Mouse (Mus musculus) CH12F3 (cell line): ENCODE measurements around the gene Cks1b.

Source experiments
- in situ Hi-C: fragments of 300-500 bp; cut with MboI; formaldehyde crosslinking; loops from 2 replicates; pipeline ENCODE4 v1.14.3; 2020; ENCODE audit warnings: low sequenced_read_pairs

Cks1b gene

GRCm38 (mm10) chr3:89383651-89384255, 34.4 kb downstream of the Cks1b start:
- in situ Hi-C loops: no loop called here

GRCm38 (mm10) chr3:89382950-89383349, 35.2 kb downstream of the Cks1b start:
- in situ Hi-C loops: no loop called here

- in situ Hi-C loops: no loop called here
These were observed 35.9 kb downstream of the Cks1b start for GRCm38 (mm10) chr3:89382033-89382882.

DNA sequence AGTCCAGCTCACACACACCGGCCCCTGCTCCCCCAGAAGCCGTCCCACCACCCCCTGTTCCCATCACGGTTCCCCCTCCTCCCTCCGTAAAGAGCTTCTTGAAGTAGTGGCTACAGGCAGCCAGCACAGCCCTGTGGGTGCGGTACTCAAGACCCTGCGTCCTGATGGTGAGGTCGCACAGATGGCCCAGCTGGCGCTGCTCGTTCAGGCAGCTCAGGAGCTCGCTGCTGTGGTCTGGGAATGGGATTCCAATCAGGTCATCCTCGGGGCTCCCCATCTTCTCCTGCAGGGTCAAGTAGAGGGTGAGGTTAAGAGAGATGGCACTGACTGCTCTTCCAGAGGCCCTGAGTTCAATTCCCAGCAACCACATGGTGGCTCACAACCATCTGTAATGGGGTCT, 37.0 kb downstream of the Cks1b start:
- in situ Hi-C loops: no loop called here

DNA sequence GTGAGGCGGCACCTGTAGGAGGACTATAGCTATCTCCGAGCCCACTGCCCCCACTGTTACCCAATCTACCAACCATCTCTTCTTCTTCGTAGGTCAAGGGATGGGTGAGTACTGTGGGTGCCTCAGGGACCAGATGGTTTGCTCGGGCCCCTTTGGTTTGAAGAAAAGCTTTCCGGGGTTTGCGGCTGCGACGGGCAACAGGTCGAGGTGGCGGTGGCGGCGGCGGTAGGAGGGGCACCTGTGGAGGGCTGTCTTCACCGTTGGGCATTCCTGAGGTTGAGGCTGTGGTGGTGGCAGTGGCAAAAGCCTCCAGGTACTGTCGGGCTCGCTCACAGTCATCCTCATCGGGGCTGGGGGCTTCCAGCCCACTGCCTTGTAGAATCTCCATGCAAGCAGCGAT, 37.5 kb downstream of the Cks1b start:
- in situ Hi-C loops: no loop called here

DNA sequence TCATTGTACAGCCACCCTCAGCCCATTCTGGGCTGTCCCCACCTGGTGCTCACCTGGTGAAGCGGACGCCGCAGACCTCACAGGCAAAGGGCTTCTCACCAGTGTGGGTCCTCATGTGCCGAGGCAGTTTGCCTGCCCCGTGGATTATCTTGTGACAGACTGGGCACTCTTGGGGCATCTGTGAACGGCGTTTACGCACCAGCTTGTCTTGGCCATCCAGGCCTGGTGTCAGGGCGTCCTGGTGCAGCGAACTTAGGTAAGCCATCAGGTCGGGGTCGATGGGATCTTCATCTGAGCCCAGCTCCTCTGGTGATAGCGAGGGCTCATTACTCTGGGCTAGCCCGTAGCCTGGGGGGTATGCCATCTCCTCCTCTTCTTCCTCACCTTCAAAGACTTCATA, 37.9 kb downstream of the Cks1b start:
- in situ Hi-C loops: no loop called here

GRCm38 (mm10) chr3:89379388-89380131, 38.6 kb downstream of the Cks1b start:
- in situ Hi-C loops: no loop called here

DNA sequence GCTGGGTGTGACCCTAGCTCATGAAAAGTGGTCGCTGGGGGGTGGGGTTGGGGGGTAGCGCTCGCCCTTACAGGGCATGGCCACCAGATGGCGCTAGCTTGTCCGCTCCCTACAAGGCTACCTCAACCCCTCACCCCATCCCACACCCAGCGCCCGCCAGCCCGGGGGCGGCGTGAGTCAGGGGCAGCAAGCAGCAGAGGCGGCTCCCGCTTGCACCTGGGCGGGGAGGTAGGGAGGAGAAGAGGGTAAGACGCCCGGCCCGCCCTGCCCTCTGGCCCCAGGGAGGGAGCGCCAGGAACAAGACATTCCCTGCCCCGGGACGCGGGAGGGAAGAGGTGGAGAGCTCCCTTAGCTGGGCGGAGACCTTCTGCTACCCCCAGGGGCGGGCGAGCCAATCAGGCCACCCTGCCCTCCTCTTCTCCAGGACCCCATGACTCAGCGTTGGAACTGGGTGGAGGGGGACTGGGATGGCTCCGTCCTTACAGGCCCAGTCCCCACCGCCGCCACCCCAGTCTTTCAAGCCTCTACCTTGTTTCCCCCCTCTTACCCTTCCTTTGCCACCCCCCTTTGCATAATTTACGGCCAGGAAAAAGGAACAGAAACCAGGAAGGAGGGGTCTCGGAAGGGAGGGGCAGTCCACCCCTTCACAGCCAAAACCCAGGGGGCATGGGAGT, 39.7 kb downstream of the Cks1b start:
- in situ Hi-C loops: no loop called here

- in situ Hi-C loops: no loop called here
These were observed 40.4 kb downstream of the Cks1b start for GRCm38 (mm10) chr3:89377831-89378230.

DNA sequence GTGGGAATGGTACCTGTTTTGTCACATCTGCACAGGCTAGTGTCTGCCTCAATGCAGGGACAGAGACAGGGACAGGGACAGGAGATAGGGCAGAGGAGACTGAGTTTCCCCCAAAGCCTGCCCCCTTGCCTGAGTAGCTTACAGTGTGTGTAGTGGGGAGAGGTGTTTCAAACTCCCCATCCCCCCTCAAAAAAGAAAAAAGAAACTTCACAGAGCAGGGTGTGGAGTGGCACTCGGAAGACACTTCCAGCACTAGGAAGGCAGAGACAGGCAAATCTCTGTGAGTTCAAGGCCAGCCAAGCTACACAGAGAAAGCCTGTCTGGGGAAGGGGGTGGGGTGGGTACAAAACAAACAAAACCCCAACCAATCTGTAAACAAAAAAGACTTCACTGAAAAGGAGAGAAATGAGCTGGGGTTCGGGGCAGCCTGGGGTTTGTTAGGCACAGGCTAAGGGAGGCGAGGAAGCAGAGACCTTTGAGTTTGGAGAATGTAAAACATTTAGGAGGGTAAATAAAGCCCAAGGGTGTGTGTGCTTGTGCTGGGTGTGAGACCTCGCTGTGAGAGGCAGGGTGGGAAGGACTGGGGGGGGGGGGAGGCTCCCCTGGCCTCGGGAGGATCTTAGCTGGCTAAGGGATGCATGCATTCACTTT, 44.5 kb downstream of the Cks1b start:
- in situ Hi-C loops: no loop called here

DNA sequence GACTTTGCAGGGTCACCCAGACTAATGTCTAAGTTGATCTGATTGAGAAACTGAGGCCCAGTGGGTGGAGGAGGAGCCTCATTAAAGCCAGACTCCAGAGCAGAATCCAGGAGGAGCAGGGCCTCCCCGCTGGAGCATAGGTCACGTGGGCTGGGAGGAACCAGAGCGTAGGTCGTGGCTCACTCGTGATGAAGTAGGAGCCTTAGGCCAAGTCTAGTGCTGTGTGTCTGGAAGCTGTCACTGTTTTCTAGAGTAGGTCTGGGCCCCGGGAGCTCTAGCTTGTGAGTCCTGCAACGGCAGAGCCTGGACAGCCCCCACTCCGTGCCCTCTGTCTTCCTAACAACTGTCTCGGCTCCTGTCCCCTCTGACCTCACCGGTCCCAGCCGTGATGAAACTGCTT, 50.8 kb downstream of the Cks1b start:
- in situ Hi-C loops: no loop called here

GRCm38 (mm10) chr3:89365486-89366414, 52.4 kb downstream of the Cks1b start:
- in situ Hi-C loops: no loop called here
